Mouse (Mus musculus) left cerebral cortex, postnatal 14 days (tissue): ENCODE measurements around the gene Scn1a. TPM values are rescaled to one million over a fixed set of nuclear protein-coding genes. Genes with fewer than 3 reads are reported as not detected.

Experiments
- DNase-seq, 2 experiments: peaks; one replicate each; pipeline ENCODE4 v3.0.0; 2021 to 2022; ENCODE audit warnings: low spot score in 2 of 2, mixed read lengths in 1 of 2
- intact Hi-C: fragments of 180-260 bp; cut with DNase I; formaldehyde crosslinking; loops from one replicate; pipeline ENCODE4 v1.15.1; 2025
- total RNA-seq, 2 experiments: library from RNA; stranded (reverse); gene quantifications; 2 replicates each; pipeline ENCODE4 v1.2.3; 2021

Gene Scn1a
- total RNA-seq, 2 experiments from 2014 or later = 82.5 to 89.0 TPM

DNA sequence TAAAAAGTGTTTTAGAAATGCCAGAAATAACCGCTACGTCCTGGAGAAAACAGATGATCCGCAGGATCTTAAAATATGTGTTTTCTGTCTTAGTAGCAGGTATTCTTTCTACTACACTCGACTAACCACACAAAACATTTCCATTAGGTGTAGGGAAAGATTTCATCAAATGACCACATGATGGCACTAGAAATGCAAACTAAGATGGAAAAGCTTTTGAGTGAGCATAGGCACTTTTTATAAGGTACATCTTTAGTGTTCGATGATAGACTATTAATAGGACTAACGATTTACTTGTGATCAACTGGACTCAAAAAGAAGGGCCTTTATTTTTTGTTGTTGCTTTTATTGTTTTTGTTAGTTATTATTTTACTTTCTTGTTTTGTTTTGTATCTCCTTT lies 104.2 kb downstream of the Scn1a start:
- DNase-seq = peak in 1 of 2 experiments; percentile 30
- intact Hi-C loops = loop anchor here (2.0 kb wide), 1 partner anchor 72 kb away; no protein-coding TSS in a partner anchor

DNA sequence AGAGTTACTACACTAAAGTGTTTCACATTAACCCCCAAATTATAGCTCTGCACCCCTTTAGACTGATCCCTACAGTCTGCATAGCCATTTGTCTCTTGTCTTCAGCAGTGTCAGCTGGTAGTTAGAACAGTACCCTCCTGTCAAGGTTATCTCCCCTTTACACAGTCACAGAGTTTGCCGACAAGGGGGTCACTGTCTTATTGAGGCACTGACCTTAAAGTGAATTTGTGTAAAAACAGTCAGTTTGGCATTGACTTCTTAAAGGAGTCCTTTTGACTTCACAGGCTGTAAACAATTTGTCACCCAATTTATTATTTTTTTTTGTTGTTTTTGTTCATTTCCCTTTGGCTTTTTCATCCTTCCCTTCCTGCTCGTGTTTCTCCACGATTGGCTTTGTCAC lies 168.1 kb downstream of the Scn1a start:
- intact Hi-C loops = no loop called here
- DNase-seq = no peak

DNA sequence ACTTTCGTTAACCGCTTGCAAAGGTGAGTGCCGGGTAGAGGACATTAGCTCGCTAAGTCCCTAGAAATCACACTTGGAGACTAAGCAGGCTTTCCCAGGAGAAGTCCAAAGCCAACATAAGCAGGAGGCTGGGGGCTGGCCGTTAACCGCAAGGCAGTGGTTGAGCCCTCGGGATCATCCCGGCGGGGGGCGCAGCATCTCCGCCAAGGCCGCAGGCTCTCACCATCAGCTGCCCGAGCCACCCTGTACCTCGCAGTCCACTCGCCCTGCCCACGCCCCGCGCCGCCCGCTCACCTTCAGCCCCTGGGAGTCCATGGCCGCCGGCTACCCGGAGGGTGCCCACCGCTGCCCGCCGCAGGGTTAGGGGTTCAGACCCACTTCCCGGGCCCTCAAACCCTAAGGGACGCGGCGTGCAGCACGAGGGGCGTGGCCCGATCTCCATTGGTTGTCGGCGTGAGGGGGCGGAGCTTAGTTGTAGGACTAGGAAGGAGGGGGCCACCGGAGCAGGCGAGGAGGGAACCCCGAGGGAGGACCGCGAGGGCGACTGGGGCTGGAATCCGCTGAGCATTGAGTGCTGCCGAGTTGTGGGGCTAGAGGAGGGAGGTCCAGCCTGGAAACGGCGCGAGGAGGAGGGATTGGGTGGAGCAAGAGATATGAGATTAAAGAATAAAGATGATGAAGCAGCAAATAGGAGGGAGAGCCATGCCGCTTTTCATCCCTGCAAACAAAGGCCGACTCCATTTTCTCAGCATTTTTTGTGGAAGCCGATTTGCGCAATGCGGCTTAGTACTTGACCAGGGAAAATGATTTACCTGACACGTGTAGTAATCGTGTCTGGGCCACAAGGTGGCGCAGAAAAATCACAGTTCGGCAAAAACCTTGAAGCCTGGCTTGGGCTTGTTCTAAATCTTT lies 184.2 kb downstream of the Scn1a start, which contains the start of gene Ttc21b:
Gene Ttc21b (minus strand): TSS at position 398 of the 912 bp plus-strand sequence.
- peak; percentile 97 for DNase-seq
- intact Hi-C loops = loop anchor here (2.0 to 5.0 kb wide), 3 partner anchors 152 to 546 kb away; no protein-coding TSS in a partner anchor

DNA sequence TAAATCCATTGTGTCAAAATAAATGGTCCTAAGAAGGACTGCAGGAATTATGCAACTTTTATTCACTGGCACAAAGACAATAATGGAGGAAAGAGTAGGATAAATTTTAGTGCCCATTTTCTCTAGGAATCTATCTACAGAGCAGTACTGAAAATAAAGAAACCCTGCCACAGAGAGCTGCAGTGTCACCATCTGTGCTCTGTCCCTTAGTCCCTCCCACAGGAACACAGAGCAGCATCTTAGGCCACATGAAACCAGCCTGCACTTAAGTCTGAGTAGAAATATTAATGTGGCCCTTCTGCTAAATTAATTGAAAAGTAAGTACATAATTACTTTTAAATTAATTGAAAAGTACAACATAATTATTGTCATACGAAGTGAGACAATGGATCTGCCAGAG lies 196.6 kb downstream of the Scn1a start:
- intact Hi-C loops = no loop called here
- no peak for DNase-seq

DNA sequence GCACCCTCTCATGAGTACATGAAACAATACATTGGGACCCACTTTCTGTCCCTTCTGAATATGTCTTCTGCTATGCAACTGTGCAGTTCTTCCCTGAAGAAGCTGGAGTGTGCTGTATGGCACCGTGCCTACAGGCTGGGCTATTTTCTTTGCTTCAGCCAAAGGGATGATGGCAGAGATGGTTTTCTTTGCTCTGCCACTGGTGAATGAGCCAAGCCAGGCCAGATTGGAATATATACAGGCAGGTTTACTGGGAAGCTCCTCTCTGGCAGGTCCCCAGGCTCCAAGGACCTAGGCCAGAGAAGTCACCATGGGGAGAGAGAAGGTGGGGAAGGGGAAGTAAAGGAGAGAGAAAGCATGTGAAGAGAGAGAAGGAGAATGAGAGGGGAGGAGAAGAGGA lies 200.3 kb downstream of the Scn1a start:
- intact Hi-C loops = no loop called here
- no peak for DNase-seq

- intact Hi-C loops = no loop called here
- DNase-seq = no peak
These were observed 201.8 kb downstream of the Scn1a start for GRCm38 (mm10) chr2:66238886-66239285.

DNA sequence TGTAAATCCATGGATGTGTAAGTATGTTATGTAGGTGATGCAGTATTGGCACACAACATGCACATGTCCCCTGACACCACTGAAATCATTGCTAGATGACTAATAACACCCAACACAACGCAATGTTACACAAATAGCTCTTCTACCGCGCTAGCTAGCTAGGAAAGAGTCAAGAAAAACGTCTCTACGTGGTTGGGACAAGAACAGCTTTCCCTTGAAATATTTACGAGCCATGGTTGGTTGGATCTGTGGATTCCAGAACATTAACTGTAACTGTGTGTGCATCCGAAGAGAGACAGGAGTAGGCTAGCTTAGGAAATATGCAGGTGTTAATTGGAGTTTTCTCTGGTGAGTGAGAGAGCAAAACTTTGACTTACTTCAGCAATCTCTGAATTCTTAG lies 219.7 kb downstream of the Scn1a start:
- no peak for DNase-seq
- intact Hi-C loops = no loop called here

Other genes with a start within 250 kb of the Scn1a start
- gene Ttc21b, start 184.2 kb downstream of the Scn1a start, total RNA-seq = 1 to 10 TPM; 9.0 to 9.1 TPM
- 1 to 10 TPM; 3.7 to 4.3 TPM for gene Scn9a, start 194.1 kb upstream of the Scn1a start, total RNA-seq